Mouse (Mus musculus) neural tube, embryonic 13.5 days (tissue): ENCODE data around the gene Plcb1. TPM values are rescaled to one million over a fixed set of nuclear protein-coding genes. Genes with fewer than 3 reads are reported as not detected.
"Not testable (repeated sequence)": the region's sequence is repeated elsewhere in the genome, so short reads cannot be mapped to it uniquely, and the experiment has no call there.

ENCODE experiments used
- ATAC-seq: fragments of 200-750 bp; cut with Nextera tagmentation; 2 replicates; pipeline ENCODE4 v1.8.0; 2017; ENCODE audit warnings: low read depth, mild to moderate bottlenecking, moderate TSS enrichment, moderate library complexity
- H3K27ac ChIP-seq: fragments of 300-500 bp; sonication (generic); replicated peaks from 2 replicates; pipeline ENCODE4 v1.5.1; 2015; ENCODE audit warnings: moderate library complexity, mild to moderate bottlenecking, inconsistent platforms
- H3K27me3 ChIP-seq: fragments of 300-500 bp; sonication (generic); 2 replicates; pipeline ENCODE4 v1.6.1; 2015; ENCODE audit warnings: mild to moderate bottlenecking, inconsistent platforms
- H3K36me3 ChIP-seq: fragments of 300-500 bp; sonication (generic); 2 replicates; pipeline ENCODE4 v1.6.1; 2015; ENCODE audit warnings: mild to moderate bottlenecking, inconsistent platforms
- H3K4me1 ChIP-seq: fragments of 300-500 bp; sonication (generic); replicated peaks from 2 replicates; pipeline ENCODE4 v1.6.1; 2015; ENCODE audit warnings: inconsistent platforms
- H3K4me2 ChIP-seq: fragments of 300-500 bp; sonication (generic); 2 replicates; pipeline ENCODE4 v1.6.1; 2015; ENCODE audit warnings: inconsistent platforms, mild to moderate bottlenecking, moderate library complexity
- H3K4me3 ChIP-seq: fragments of 300-500 bp; sonication (generic); 2 replicates; pipeline ENCODE4 v1.5.1; 2015; ENCODE audit warnings: mild to moderate bottlenecking, inconsistent platforms
- H3K9ac ChIP-seq: fragments of 300-500 bp; sonication (generic); 2 replicates; pipeline ENCODE4 v1.6.1; 2015; ENCODE audit warnings: moderate library complexity, mild to moderate bottlenecking, inconsistent platforms
- H3K9me3 ChIP-seq: fragments of 300-500 bp; sonication (generic); 2 replicates; pipeline ENCODE4 v1.6.1; 2016; ENCODE audit warnings: inconsistent platforms
- whole genome bisulfite sequencing: fragments of 180-500 bp; shearing (Covaris S2); methylation state at CpG from one replicate; pipeline ENCODE4 v1.1.7; 2015; 5-methylcytosine and 5-hydroxymethylcytosine counted together
- polyA plus RNA-seq: library from polyadenylated mRNA; unstranded; fragments of >200 nt; fragmentation: Nextera tagmentation; extraction: Ambion mirVana; gene quantifications from 2 replicates; pipeline ENCODE4 v1.2.1, GENCODE M21; 2015

Plcb1 gene
- polyA plus RNA-seq, 1 experiment from 2014 or later: 56.5 TPM

DNA sequence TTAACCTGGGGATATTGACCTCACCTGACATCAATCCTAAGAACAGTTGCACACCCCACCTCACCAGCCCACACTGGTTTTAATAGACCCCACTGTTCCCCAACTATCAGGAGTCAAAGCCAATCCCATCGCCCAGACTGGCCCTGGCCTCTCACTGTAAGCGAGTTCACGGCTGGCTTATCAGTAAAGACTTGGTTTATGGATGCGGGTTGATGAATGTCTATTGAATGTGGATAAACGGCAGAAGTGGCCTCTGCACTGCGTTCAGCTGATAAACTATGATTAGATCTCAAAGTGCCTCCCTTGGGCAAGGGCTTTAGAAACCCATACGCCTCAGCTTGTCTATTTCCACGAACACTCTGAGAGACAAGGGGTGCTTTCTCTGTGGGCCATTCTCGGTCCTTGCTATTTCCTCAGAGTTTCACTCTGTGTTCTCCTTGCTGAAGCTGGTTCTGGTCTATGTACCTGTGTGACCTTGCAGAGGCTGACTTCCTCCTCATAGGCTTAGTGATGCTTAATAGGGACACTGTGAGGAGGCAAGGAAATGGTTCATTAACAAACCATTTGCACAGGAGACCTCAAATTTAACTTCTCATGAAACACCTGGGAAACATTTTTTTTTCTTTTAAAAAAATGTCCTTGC is 203.9 kb downstream of the Plcb1 start:
- WGBS: 70% methylated on average over 9 of the region's 9 CpGs
- H3K27ac ChIP-seq: no peak overlapping the region
- no peaks in the 10 kb centered on the region for H3K36me3 ChIP-seq
- peaks cover 11% of the 10 kb centered on the region for H3K4me1 ChIP-seq
- ATAC-seq: no peak
- H3K4me2 ChIP-seq: no peak overlapping the region
- no peaks in the 10 kb centered on the region for H3K9me3 ChIP-seq
- no peaks in the 10 kb centered on the region for H3K27me3 ChIP-seq
- H3K4me3 ChIP-seq: no peak overlapping the region
- no peak overlapping the region for H3K9ac ChIP-seq

- 93% methylated on average over 1 of the region's 1 CpGs for WGBS
- no peaks in the 10 kb centered on the region for H3K27me3 ChIP-seq
- H3K4me3 ChIP-seq: no peak overlapping the region
- H3K9me3 ChIP-seq: no peaks in the 10 kb centered on the region
- H3K36me3 ChIP-seq: no peaks in the 10 kb centered on the region
- no peak overlapping the region for H3K4me2 ChIP-seq
- H3K9ac ChIP-seq: no peak overlapping the region
- H3K4me1 ChIP-seq: no peaks in the 10 kb centered on the region
- ATAC-seq: no peak
- H3K27ac ChIP-seq: no peak overlapping the region
Measured at GRCm38 (mm10) chr2:135007134-135007533, 221.3 kb downstream of the Plcb1 start.

- 88% methylated on average over 2 of the region's 2 CpGs for WGBS
- H3K9me3 ChIP-seq, ATAC-seq, H3K9ac ChIP-seq, H3K27ac ChIP-seq, H3K4me2 ChIP-seq, H3K36me3 ChIP-seq, H3K27me3 ChIP-seq, H3K4me3 ChIP-seq, H3K4me1 ChIP-seq: not testable (repeated sequence)
Measured at GRCm38 (mm10) chr2:135007885-135008284, 222.0 kb downstream of the Plcb1 start.

DNA sequence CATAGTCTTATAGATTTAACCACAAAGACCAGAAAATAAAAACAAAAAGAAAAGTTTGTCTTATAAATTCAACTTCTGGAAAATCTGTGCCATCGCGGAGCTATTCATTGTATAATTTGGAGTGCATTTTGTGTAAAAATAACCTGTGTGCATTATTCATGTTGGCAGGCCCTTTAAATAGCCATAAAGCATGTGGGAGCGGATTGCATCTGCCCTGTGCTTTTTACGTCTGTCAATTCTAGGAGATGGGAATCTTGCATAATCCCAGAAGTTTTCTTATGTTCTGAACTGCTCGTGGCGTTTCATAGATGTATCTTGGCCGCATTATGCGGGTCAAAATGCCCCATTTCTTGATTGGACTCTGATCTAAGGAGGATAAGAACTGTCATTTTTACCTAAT is 224.5 kb downstream of the Plcb1 start:
- no peak for ATAC-seq
- H3K9ac ChIP-seq: no peak overlapping the region
- no peak overlapping the region for H3K4me2 ChIP-seq
- no peak overlapping the region for H3K27ac ChIP-seq
- no peaks in the 10 kb centered on the region for H3K36me3 ChIP-seq
- H3K9me3 ChIP-seq: no peaks in the 10 kb centered on the region
- peaks cover 3% of the 10 kb centered on the region; the same call in 1 of the 2 replicates for H3K4me1 ChIP-seq
- no peak overlapping the region for H3K4me3 ChIP-seq
- no peaks in the 10 kb centered on the region for H3K27me3 ChIP-seq
- WGBS: 81% methylated on average over 8 of the region's 8 CpGs

- H3K4me2 ChIP-seq: no peak overlapping the region
- H3K9me3 ChIP-seq: no peaks in the 10 kb centered on the region
- no peak overlapping the region for H3K4me3 ChIP-seq
- peaks cover 6% of the 10 kb centered on the region for H3K4me1 ChIP-seq
- WGBS: 59% methylated on average over 6 of the region's 6 CpGs
- ATAC-seq: no peak
- no peak overlapping the region for H3K9ac ChIP-seq
- H3K27ac ChIP-seq: no peak overlapping the region
- no peaks in the 10 kb centered on the region for H3K36me3 ChIP-seq
- no peaks in the 10 kb centered on the region for H3K27me3 ChIP-seq
Measured at GRCm38 (mm10) chr2:135015501-135015900, 229.6 kb downstream of the Plcb1 start.

- H3K9me3 ChIP-seq: no peaks in the 10 kb centered on the region
- H3K4me1 ChIP-seq: peaks cover 6% of the 10 kb centered on the region
- no peak overlapping the region for H3K4me2 ChIP-seq
- H3K4me3 ChIP-seq: no peak overlapping the region
- no peak overlapping the region for H3K9ac ChIP-seq
- ATAC-seq: no peak
- H3K27me3 ChIP-seq: no peaks in the 10 kb centered on the region
- H3K27ac ChIP-seq: no peak overlapping the region
- WGBS: 82% methylated on average over 1 of the region's 1 CpGs
- no peaks in the 10 kb centered on the region for H3K36me3 ChIP-seq
Measured at GRCm38 (mm10) chr2:135018275-135018674, 232.4 kb downstream of the Plcb1 start.

DNA sequence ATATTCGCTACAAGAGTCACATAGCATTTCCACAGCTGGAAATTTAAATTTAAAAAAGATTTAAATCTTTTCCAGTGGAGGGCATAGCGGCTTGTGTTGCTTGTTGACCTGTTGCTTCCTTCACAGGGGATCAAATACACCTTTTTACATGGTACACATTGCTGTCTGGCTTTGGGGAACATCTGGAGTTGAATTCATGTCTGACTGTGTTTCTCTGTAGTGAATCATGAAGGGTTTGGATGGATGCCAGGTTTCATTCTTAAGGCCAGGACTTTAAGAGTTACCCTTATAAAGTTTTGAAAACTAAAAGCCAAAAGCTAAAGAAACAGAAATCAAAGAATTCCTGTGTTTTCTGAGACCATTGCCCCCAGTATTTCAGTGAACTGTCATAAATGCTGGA is 232.8 kb downstream of the Plcb1 start:
- no peak overlapping the region for H3K4me3 ChIP-seq
- no peak overlapping the region for H3K9ac ChIP-seq
- H3K27ac ChIP-seq: no peak overlapping the region
- H3K4me2 ChIP-seq: no peak overlapping the region
- H3K9me3 ChIP-seq: no peaks in the 10 kb centered on the region
- WGBS: 86% methylated on average over 2 of the region's 2 CpGs
- H3K27me3 ChIP-seq: no peaks in the 10 kb centered on the region
- no peak for ATAC-seq
- H3K36me3 ChIP-seq: no peaks in the 10 kb centered on the region
- peaks cover 6% of the 10 kb centered on the region for H3K4me1 ChIP-seq

DNA sequence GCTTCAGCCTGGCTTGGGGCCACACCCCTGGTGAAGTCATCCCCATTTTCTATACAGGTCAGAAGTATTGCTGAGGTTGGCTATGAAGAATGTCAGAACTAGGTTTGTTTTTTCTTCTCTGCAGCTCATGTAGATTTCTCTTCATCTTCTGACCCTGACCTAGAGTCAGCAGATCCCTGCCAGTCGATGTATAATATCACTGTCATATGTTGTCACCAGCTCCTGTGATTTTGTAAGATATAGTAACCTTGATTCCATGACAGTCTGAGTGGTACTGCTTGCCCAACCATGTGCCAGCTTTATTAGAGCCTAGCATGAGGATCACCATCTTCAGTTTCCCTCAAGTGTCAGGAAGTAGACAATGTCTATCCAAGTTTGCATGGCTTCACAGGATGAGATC is 233.7 kb downstream of the Plcb1 start:
- Histone ChIP-seq H3K4me3 (no peak overlapping the region), H3K27me3 (no peaks in the 10 kb centered on the region), H3K36me3 (no peaks in the 10 kb centered on the region), H3K27ac (no peak overlapping the region), H3K9me3 (no peaks in the 10 kb centered on the region), H3K4me2 (no peak overlapping the region), H3K4me1 (peaks cover 6% of the 10 kb centered on the region), H3K9ac (no peak overlapping the region)
- 89% methylated on average over 1 of the region's 1 CpGs for WGBS
- no peak for ATAC-seq

GRCm38 (mm10) chr2:135029288-135029687 is 243.4 kb downstream of the Plcb1 start:
- Histone ChIP-seq H3K4me2 (peak overlapping the region; percentile 27), H3K27ac (peak overlapping the region; percentile 64; the same call in 1 of the 2 replicates), H3K27me3 (no peaks in the 10 kb centered on the region), H3K36me3 (no peaks in the 10 kb centered on the region), H3K9ac (peak overlapping the region; percentile 22; the same call in 1 of the 2 replicates), H3K4me3 (no peak overlapping the region), H3K4me1 (peaks cover 17% of the 10 kb centered on the region), H3K9me3 (no peaks in the 10 kb centered on the region)
- ATAC-seq: peak; percentile 37; the same call in 1 of the 2 replicates
- 33% methylated on average over 5 of the region's 5 CpGs for WGBS

DNA sequence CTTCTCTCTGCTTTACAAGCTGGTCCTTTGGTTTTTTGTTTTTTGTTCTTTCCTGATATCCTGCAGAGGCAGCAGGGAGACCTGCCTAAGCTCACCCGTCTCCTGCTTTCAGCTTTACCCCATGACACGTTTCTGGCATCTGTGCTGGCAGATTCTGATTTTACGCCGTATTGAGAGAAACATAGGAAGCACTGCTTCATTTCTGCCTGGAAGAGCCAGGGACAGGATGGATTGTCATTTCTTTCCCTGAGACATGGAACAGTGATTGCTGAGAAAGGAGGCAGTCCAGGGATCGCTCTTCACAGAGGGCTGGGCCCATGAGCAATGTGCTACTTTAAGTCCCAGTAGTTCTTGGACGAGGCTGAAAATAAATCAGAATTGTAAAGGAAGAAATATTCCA is 243.8 kb downstream of the Plcb1 start:
- Histone ChIP-seq H3K9ac (peak overlapping the region; percentile 22; the same call in 1 of the 2 replicates), H3K9me3 (no peaks in the 10 kb centered on the region), H3K4me2 (peak overlapping the region; percentile 27), H3K4me3 (no peak overlapping the region), H3K27me3 (no peaks in the 10 kb centered on the region), H3K36me3 (no peaks in the 10 kb centered on the region), H3K4me1 (peaks cover 17% of the 10 kb centered on the region), H3K27ac (peak overlapping the region; percentile 64; the same call in 1 of the 2 replicates)
- WGBS: 24% methylated on average over 6 of the region's 6 CpGs
- no peak for ATAC-seq

DNA sequence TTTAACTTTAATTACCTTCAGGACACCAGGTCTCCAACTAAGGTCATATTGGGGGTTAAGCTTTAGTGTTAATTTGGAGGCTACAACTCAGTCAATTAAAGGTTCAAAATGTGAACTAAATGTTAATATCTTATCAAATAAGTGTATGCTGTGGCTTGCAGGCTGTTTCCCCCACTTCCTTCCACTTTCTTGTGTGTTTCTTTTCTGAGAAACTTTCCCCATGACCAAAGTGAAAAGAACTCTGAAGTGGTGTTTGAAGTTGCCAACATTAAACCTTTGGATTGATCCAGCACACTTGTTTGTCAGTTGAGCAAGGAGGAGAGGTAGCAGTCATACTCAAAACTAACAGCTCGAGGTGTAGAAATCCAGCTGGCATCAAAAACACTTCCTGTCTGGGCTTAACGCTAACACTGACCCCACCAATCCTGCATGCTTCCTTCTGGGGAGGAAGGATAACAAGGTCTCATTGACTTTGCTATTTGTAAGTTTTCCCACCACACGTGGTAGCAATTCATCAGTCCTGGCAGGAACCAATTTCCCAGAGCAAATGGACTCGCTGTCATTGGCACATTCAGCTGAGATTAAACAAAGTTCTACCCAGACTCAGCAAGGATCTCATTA is 249.9 kb downstream of the Plcb1 start:
- no peaks in the 10 kb centered on the region for H3K9me3 ChIP-seq
- no peaks in the 10 kb centered on the region for H3K36me3 ChIP-seq
- no peak overlapping the region for H3K4me2 ChIP-seq
- H3K4me3 ChIP-seq: no peak overlapping the region
- H3K27me3 ChIP-seq: no peaks in the 10 kb centered on the region
- no peak for ATAC-seq
- H3K9ac ChIP-seq: no peak overlapping the region
- no peak overlapping the region for H3K27ac ChIP-seq
- 32% methylated on average over 4 of the region's 4 CpGs for WGBS
- peaks cover 12% of the 10 kb centered on the region; the same call in 1 of the 2 replicates for H3K4me1 ChIP-seq

DNA sequence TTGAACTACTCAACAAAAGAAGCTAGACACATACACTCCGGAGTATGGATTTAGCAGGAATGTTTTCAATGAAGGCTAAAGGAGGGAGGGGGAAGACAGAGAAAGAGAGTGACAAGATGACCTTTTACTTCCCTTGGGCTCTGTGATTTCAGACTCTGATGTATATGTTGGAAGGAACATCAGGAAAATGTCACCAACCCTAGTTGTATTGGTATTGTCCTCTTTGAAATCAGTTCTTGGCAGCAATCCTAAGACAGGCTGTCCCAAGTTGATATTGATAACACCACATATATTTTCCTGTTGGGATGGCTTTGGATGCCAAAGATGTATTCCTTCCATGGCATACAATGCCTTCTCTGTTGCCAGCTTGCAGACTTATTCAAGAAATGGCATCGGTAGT is 262.9 kb downstream of the Plcb1 start:
- no peak for ATAC-seq
- Histone ChIP-seq H3K4me1 (peaks cover 9% of the 10 kb centered on the region; the same call in 1 of the 2 replicates), H3K4me3 (no peak overlapping the region), H3K9ac (no peak overlapping the region), H3K36me3 (no peaks in the 10 kb centered on the region), H3K9me3 (no peaks in the 10 kb centered on the region), H3K27ac (0 out of 2 replicates have a peak overlapping the region, but pooled peaks have one; percentile 3), H3K27me3 (no peaks in the 10 kb centered on the region), H3K4me2 (no peak overlapping the region)
- 64% methylated on average over 2 of the region's 2 CpGs for WGBS
